Mouse (Mus musculus) heart, embryonic 13.5 days (tissue): Measurements from ENCODE around the gene Spats1. TPM values are rescaled to one million over a fixed set of nuclear protein-coding genes. Genes with fewer than 3 reads are reported as not detected.

Experiments used
- ATAC-seq: fragments of 200-750 bp; cut with Nextera tagmentation; 2 replicates; pipeline ENCODE4 v1.8.0; 2017; ENCODE audit warnings: moderate TSS enrichment; ENCODE audit not compliant: insufficient number of reproducible peaks, low FRiP score, low TSS enrichment; ENCODE audit errors: extremely low read depth
- H3K27ac ChIP-seq: fragments of 300-500 bp; sonication (generic); replicated peaks from 2 replicates; pipeline ENCODE4 v1.5.1; 2015; ENCODE audit warnings: moderate library complexity, mild to moderate bottlenecking, inconsistent platforms
- H3K27me3 ChIP-seq: fragments of 300-500 bp; sonication (generic); replicated peaks from 2 replicates; pipeline ENCODE4 v1.6.1; 2015; ENCODE audit warnings: mild to moderate bottlenecking, inconsistent platforms
- H3K36me3 ChIP-seq: fragments of 300-500 bp; sonication (generic); 2 replicates; pipeline ENCODE4 v1.6.1; 2015; ENCODE audit warnings: mild to moderate bottlenecking, inconsistent platforms
- H3K4me1 ChIP-seq: fragments of 300-500 bp; sonication (generic); 2 replicates; pipeline ENCODE4 v1.6.1; 2015; ENCODE audit warnings: inconsistent platforms
- H3K4me2 ChIP-seq: fragments of 300-500 bp; sonication (generic); 2 replicates; pipeline ENCODE4 v1.6.1; 2015; ENCODE audit warnings: inconsistent platforms, mild to moderate bottlenecking, moderate library complexity
- H3K4me3 ChIP-seq: fragments of 300-500 bp; sonication (generic); 2 replicates; pipeline ENCODE4 v1.5.1; 2015; ENCODE audit warnings: moderate library complexity, mild to moderate bottlenecking, inconsistent platforms
- H3K9ac ChIP-seq: fragments of 300-500 bp; sonication (generic); 2 replicates; pipeline ENCODE4 v1.6.1; 2015; ENCODE audit warnings: inconsistent platforms, mild to moderate bottlenecking, moderate library complexity
- H3K9me3 ChIP-seq: fragments of 300-500 bp; sonication (generic); 2 replicates; pipeline ENCODE4 v1.6.1; 2016; ENCODE audit warnings: inconsistent platforms
- WGBS: fragments of 180-500 bp; shearing (Covaris S2); methylation state at CpG from one replicate; pipeline ENCODE4 v1.1.7; 2015; ENCODE audit warnings: mixed read lengths; 5-methylcytosine and 5-hydroxymethylcytosine counted together
- polyA plus RNA-seq: library from polyadenylated mRNA; unstranded; fragments of >200 nt; fragmentation: Nextera tagmentation; extraction: Ambion mirVana; gene quantifications from 2 replicates; pipeline ENCODE4 v1.2.1, GENCODE M21; 2015

The Spats1 gene
- polyA plus RNA-seq, 1 experiment from 2014 or later, result 0.98 TPM

GRCm38 (mm10) chr17:45488321-45489254, 13.4 kb upstream of the Spats1 start:
- Histone ChIP-seq H3K9me3 (no peaks in the 10 kb centered on the region), H3K27ac (no peak overlapping the region), H3K4me1 (peaks cover 10% of the 10 kb centered on the region), H3K36me3 (no peaks in the 10 kb centered on the region), H3K4me3 (no peak overlapping the region), H3K27me3 (peaks cover 26% of the 10 kb centered on the region), H3K4me2 (no peak overlapping the region), H3K9ac (no peak overlapping the region)
- WGBS, result 81% methylated on average over 23 of the region's 23 CpGs
- no peak for ATAC-seq

DNA sequence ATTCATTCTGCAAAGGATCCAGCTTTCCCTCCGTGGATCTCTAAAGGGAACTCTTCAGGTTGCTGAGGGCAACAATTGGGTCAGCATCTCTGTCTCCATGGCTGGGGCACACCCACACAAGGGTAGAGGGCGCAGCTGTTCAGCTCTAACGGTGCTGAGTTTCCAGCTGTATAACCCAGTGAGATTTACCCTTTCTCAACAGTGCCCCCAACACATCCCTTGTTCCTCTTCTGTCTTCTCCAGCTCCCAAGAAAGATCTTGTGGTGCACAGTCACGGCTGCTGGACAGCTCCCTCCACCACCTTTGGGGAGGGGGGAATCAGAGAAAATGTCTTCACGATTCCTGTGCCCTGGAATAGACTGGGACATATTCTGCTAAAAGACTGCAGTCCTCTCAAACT, 12.0 kb upstream of the Spats1 start:
- Histone ChIP-seq H3K27me3 (peaks cover 14% of the 10 kb centered on the region), H3K9me3 (no peaks in the 10 kb centered on the region), H3K36me3 (no peaks in the 10 kb centered on the region), H3K4me2 (no peak overlapping the region), H3K4me3 (no peak overlapping the region), H3K4me1 (peaks cover 10% of the 10 kb centered on the region), H3K9ac (no peak overlapping the region), H3K27ac (no peak overlapping the region)
- WGBS, result 9% methylated on average over 5 of the region's 5 CpGs
- ATAC-seq, result no peak

- Histone ChIP-seq H3K27me3 (peaks cover 10% of the 10 kb centered on the region; the same call in 1 of the 2 replicates), H3K4me3 (no peak overlapping the region), H3K27ac (no peak overlapping the region), H3K36me3 (no peaks in the 10 kb centered on the region), H3K4me1 (0 out of 2 replicates have a peak, but pooled peaks cover 3% of the 10 kb centered on the region), H3K9ac (no peak overlapping the region), H3K9me3 (0 out of 2 replicates have a peak, but pooled peaks cover 5% of the 10 kb centered on the region), H3K4me2 (no peak overlapping the region)
- 77% methylated on average over 7 of the region's 7 CpGs for WGBS
- ATAC-seq, result no peak
These were observed 10.4 kb upstream of the Spats1 start for GRCm38 (mm10) chr17:45485581-45485980.

- 21% methylated on average over 2 of the region's 2 CpGs for WGBS
- Histone ChIP-seq H3K4me2 (no peak overlapping the region), H3K27me3 (peaks cover 32% of the 10 kb centered on the region), H3K36me3 (no peaks in the 10 kb centered on the region), H3K4me3 (no peak overlapping the region), H3K4me1 (0 out of 2 replicates have a peak, but pooled peaks cover 3% of the 10 kb centered on the region), H3K9me3 (0 out of 2 replicates have a peak, but pooled peaks cover 5% of the 10 kb centered on the region), H3K9ac (no peak overlapping the region), H3K27ac (no peak overlapping the region)
- no peak for ATAC-seq
These were observed 5.2 kb upstream of the Spats1 start for GRCm38 (mm10) chr17:45480429-45480828.

- H3K9me3 ChIP-seq, result 0 out of 2 replicates have a peak, but pooled peaks cover 5% of the 10 kb centered on the region
- H3K4me1 ChIP-seq, result peaks cover 8% of the 10 kb centered on the region; the same call in 1 of the 2 replicates
- H3K9ac ChIP-seq, result peak overlapping the region; percentile 9; the same call in 1 of the 2 replicates
- 6% methylated on average over 12 of the region's 12 CpGs for WGBS
- no peak for ATAC-seq
- no peak overlapping the region for H3K4me2 ChIP-seq
- H3K27ac ChIP-seq, result no peak overlapping the region
- H3K4me3 ChIP-seq, result no peak overlapping the region
- H3K36me3 ChIP-seq, result no peaks in the 10 kb centered on the region
- H3K27me3 ChIP-seq, result peaks cover 39% of the 10 kb centered on the region
These were observed 3.1 kb upstream of the Spats1 start for GRCm38 (mm10) chr17:45478234-45478825.

DNA sequence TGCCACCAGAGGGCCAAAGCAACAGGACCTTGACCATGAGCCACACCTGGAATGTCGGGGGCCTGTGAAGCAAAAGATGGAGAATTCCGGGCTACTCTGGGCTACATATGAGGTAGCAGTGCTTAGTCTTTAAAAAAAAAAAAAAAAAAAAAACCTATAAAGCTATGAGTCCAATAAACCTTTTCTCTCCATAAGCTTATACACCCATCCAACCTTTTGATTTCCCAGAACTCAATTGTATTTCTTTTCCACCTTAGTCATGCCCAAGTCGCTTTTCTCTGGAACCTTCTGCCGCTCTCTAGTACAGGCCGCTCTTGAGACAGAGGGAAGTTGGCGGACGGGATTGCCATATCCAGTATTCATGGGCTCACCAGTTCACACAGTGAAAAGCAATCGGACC, 1.1 kb downstream of the Spats1 start:
- Histone ChIP-seq H3K4me2 (peak overlapping the region; percentile 71), H3K27me3 (peaks cover 43% of the 10 kb centered on the region), H3K4me3 (peak overlapping the region; percentile 50), H3K9me3 (no peaks in the 10 kb centered on the region), H3K27ac (no peak overlapping the region), H3K9ac (peak overlapping the region; percentile 64), H3K4me1 (peaks cover 8% of the 10 kb centered on the region; the same call in 1 of the 2 replicates), H3K36me3 (no peaks in the 10 kb centered on the region)
- 65% methylated on average over 8 of the region's 8 CpGs for WGBS
- ATAC-seq, result no peak

DNA sequence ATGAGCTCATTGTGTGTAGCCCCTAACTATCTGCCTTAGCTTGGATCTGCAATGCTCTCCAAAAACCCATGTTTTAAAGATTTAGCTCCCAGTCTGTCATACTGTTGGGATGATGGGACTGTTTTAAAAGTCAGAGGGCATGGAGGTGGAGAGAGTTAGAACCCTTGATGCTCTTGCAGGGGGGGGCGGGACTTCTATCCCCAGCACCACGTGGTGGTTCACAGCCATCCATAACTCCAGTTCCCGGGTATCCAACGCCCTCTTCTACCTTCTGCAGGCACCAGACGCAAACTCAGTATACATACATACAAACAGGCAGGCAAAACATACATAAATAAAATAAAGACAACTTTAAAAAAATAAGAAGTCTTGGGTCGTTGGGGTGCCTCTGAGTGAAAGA, 1.5 kb downstream of the Spats1 start:
- Histone ChIP-seq H3K27ac (no peak overlapping the region), H3K9me3 (no peaks in the 10 kb centered on the region), H3K36me3 (no peaks in the 10 kb centered on the region), H3K4me3 (no peak overlapping the region), H3K4me1 (peaks cover 6% of the 10 kb centered on the region; the same call in 1 of the 2 replicates), H3K4me2 (no peak overlapping the region), H3K9ac (no peak overlapping the region), H3K27me3 (peaks cover 43% of the 10 kb centered on the region)
- no peak for ATAC-seq
- WGBS, result 73% methylated on average over 6 of the region's 6 CpGs

DNA sequence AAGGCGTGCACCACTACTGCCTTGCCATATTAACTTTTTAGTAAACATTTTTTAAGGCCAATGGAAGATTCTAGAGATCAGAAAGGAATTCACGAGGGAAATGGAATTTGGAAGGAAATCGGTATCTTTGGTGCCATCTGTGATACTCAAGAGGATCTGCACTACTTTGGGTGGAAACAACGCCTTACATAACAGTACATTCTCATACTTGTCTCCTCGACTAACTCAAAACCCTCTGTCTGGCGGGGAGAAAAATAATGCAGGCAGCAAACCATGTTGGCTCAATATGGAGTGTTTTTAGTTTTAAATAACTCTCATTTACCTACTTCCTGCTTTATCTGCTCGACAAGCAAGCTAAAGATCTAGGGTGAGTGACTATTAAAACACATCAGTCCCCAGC, 4.5 kb downstream of the Spats1 start:
- no peak for ATAC-seq
- 77% methylated on average over 7 of the region's 7 CpGs for WGBS
- Histone ChIP-seq H3K4me3 (no peak overlapping the region), H3K4me2 (no peak overlapping the region), H3K9me3 (peaks cover 5% of the 10 kb centered on the region; the same call in 1 of the 2 replicates), H3K27ac (no peak overlapping the region), H3K27me3 (peaks cover 19% of the 10 kb centered on the region), H3K4me1 (peaks cover 4% of the 10 kb centered on the region; the same call in 1 of the 2 replicates), H3K9ac (no peak overlapping the region), H3K36me3 (no peaks in the 10 kb centered on the region)

DNA sequence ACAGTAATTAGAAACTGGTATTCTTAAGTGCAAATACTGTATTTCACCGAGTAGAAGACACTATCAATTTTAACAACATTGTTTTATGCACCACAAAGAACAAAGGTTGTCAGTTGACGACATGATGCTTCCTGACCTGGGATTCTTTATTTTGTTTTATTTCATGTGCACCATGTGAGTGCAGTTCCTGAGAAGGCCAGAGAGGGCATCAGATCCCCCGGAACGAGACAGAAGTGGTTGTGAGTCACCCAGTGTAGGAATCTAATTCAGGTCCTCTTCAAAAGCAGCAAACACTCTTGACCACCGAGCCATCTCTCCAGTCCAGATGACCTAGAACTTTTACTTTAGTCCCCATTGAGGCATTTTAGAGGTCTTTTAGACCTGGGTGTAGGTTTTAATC, 6.9 kb downstream of the Spats1 start:
- Histone ChIP-seq H3K4me1 (no peaks in the 10 kb centered on the region), H3K9ac (no peak overlapping the region), H3K27me3 (peaks cover 3% of the 10 kb centered on the region), H3K4me2 (no peak overlapping the region), H3K9me3 (peaks cover 5% of the 10 kb centered on the region; the same call in 1 of the 2 replicates), H3K36me3 (no peaks in the 10 kb centered on the region), H3K27ac (no peak overlapping the region), H3K4me3 (no peak overlapping the region)
- WGBS, result 73% methylated on average over 5 of the region's 5 CpGs
- no peak for ATAC-seq

DNA sequence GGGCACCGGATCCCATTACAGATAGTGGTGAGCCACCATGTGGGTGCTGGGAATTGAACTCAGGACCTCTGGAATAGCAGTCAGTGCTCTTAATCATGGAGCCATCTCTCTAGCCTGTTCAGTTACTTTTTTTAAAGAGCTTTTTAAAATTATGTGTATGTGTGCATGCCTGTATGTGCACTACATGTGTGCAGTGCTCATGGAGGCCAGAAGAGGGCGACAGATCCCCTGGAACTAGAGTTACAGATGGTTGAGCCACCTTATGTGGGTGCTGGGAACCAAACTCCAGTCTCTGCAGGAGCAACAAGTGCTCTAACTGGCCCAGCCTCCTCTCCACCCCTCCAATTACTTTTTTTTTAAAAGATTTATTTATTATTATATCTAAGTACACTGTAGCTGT, 8.5 kb downstream of the Spats1 start:
- Histone ChIP-seq H3K4me3 (no peak overlapping the region), H3K27ac (no peak overlapping the region), H3K9me3 (peaks cover 5% of the 10 kb centered on the region; the same call in 1 of the 2 replicates), H3K27me3 (no peaks in the 10 kb centered on the region), H3K4me2 (no peak overlapping the region), H3K36me3 (no peaks in the 10 kb centered on the region), H3K9ac (no peak overlapping the region), H3K4me1 (no peaks in the 10 kb centered on the region)
- WGBS, result 59% methylated on average over 2 of the region's 2 CpGs
- ATAC-seq, result no peak

GRCm38 (mm10) chr17:45464255-45464654, 11.0 kb downstream of the Spats1 start:
- peaks cover 5% of the 10 kb centered on the region; the same call in 1 of the 2 replicates for H3K9me3 ChIP-seq
- 76% methylated on average over 9 of the region's 9 CpGs for WGBS
- H3K27me3 ChIP-seq, result no peaks in the 10 kb centered on the region
- no peak overlapping the region for H3K27ac ChIP-seq
- H3K36me3 ChIP-seq, result no peaks in the 10 kb centered on the region
- no peak overlapping the region for H3K4me3 ChIP-seq
- H3K4me1 ChIP-seq, result no peaks in the 10 kb centered on the region
- no peak overlapping the region for H3K9ac ChIP-seq
- ATAC-seq, result no peak
- no peak overlapping the region for H3K4me2 ChIP-seq
